Mouse (Mus musculus) neural tube, embryonic 10.5 days (tissue): ENCODE results near the gene Tigar.

ENCODE experiments used
- DNase-seq: peaks from one replicate; pipeline ENCODE4 v3.0.0-alpha.2; 2017; ENCODE audit warnings: low spot score; ENCODE audit errors: extremely low spot score

Gene Tigar

DNA sequence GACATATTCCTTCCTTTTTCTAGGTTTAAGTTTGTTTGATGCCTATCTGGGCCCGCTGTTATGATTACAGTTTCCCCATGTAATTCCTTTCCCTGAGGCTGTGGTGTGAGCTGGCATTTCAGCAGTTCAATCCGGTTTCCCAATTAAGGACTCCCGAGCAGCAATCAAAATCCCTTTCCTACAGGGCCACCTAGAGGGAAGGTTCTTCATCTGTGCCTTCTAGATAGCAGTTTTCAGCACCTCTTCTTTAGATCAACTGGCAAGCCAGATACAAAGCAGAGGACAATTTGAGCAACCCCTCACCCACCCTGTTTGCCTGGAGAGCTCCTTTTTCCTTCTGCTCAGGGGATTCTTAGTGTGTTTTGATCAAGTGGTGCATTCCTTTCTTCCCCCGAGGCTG, 22.6 kb downstream of the Tigar start:
- no peak for DNase-seq

DNA sequence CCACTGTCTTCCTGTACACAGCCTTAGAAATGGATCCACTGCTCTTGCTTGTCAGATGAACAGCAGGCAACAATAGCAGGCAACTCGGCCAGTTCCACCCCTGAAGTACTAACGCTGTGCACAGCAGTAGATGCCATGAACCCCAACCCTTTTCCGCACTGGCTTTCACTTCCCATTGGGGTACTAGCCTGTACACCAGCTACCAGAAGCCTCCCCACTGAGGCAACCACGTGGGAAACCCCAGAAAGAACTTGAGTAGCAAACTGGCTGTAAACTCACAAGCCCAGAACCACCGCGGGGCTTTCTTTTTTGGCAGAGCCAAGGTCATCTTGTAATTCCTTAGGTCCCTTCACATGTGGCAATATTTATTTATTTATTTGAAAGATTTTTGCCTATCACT, 27.5 kb downstream of the Tigar start:
- DNase-seq, result no peak

DNA sequence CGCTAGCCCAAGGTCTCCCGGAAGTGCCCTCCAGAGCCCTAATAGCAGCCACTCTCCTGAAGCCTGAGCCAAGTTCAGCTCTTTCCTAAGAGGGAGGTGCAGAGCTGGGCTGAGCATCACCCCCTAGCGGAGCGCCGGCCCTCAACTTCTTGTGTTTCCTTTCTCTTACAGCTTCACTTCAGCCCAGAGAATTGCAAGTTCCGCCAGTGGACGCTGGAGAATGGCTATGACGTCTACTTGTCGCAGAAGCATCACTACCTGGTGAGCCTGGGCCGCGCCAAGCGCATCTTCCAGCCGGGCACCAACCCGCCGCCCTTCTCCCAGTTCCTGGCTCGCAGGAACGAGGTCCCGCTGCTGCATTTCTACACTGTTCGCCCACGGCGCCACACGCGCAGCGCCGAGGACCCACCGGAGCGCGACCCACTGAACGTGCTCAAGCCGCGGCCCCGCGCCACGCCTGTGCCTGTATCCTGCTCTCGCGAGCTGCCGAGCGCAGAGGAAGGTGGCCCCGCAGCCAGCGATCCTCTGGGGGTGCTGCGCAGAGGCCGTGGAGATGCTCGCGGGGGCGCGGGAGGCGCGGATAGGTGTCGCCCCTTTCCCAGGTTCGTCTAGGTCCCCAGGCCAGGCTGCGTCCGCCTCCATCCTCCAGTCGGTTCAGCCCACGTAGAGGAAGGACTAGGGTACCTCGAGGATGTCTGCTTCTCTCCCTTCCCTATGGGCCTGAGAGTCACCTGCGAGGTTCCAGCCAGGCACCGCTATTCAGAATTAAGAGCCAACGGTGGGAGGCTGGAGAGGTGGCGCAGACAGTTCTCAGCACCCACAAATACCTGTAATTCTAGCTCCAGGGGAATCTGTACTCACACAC, 29.3 kb downstream of the Tigar start:
- peak; percentile 77 for DNase-seq

DNA sequence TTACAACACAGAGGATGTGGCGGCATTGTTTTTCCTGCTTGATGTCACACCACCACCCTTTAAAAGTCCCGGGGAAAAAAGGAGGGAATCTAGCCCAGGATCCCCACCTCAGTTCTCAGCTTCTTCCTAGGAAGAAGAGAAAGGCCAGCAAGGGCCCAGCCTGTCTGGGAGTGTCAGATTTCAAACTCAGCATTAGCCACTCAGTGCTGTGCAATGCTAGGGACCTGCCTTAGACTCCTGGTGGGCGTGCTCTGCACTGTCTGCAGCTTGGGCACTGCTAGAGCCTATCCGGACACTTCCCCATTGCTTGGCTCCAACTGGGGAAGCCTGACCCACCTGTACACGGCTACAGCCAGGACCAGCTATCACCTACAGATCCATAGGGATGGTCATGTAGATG, 36.5 kb downstream of the Tigar start, which contains the start of gene Fgf23:
Fgf23 (plus strand) TSS at position 86 of the 400 bp plus-strand sequence.
- DNase-seq, result peak; percentile 41

DNA sequence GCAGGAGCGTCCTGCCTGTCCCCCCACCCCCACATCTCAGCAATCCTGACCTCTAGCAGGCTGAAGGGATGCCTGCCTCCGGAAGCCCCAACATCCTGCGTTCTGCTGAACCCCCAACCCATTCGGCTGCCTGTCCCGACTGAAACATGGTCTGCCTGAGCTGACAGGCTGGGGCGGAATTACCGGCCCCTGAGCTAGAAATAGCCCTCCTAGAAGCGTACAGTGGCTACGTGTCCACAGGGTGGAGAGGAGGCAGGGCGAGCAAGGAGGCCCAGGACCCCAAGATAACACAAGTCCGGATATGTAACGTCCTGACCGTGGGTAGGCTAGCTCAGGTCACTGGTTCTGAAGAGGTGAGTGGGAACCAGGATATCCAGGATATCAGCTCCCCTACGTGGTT, 44.5 kb downstream of the Tigar start:
- no peak for DNase-seq

DNA sequence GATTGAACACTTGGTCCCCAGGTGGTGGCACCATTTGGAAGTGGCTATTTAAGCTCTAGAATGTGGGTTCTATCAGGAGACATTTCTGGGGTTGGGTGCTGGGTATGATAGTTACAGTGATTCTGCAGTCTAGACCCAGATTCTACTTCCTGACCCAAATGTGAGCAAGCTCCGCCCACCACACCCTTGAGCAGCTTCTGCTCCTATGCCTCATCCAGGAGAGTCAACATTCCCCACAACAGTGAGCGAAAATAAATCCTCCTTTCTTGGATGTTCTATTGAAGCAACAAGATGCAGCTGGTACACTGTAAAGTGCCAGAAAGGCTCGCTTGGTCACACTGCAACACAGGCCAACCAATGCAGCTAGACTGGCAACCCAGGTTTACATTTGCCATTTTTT, 45.4 kb downstream of the Tigar start:
- no peak for DNase-seq

DNA sequence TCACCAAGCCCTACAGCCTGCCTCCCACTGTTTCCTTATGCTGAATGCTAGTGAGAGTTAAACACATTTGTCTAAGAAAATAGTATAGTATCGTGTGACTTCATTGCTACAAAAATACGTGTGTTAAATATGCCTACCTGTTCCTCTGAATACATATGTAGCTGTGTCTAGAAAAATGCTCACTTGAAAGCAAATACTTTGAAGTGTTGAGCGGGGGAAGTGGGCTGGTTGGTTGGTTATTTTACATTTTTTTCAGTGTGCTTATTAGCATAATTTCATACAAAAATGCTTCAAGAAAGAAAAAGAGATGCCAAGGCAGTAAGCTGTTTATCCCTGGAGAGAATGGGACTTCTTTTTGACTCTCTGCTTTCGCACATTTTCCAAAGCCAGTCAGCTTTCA, 49.4 kb downstream of the Tigar start:
- no peak for DNase-seq

DNA sequence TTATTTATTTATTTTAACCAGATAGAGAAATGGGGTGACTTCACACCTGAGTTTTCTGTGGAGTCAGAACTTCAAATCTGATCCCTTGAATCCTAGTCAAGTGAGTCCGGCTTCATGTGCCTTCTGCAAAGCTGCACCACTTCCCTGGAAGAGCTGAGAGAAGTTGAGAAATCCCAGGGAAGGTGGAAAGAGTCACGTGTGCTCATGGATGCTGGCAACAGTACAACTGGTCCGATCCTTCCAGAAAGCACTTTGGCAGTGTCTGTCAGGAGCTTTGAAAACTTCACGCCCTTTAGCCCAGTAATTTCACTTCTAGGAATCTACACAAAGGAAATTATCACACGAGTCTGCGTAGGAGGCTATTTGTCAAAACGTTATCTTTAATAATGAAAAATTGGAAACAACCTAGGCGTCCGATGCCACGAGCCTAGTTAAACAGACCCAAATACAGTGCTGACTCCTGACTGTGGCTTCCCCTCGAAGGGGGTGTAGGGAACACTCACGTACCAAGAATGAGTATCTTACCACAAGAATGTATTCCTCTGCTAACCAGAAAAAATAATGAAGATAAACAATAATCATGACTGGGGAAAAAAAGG, 52.3 kb downstream of the Tigar start:
- DNase-seq, result no peak

DNA sequence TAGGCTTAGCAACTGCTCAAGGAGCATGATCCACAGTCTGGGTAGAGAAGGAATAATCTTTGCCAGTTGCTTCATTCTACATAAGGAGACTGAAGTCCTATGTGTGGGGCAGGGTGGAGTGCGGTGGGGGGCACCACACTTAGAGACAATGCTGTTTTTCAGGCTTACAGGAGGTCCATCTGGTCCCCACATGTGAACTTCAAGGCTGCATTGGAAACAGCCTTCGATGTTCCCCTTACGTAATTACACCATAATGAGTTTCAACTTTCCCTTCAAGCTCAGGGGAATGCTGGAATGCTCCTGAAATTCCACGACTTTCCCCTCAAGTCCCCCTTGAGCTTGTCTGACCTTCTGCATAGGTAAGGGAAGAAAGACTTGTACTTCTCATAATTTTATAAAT, 58.5 kb downstream of the Tigar start:
- peak; percentile 44 for DNase-seq

DNA sequence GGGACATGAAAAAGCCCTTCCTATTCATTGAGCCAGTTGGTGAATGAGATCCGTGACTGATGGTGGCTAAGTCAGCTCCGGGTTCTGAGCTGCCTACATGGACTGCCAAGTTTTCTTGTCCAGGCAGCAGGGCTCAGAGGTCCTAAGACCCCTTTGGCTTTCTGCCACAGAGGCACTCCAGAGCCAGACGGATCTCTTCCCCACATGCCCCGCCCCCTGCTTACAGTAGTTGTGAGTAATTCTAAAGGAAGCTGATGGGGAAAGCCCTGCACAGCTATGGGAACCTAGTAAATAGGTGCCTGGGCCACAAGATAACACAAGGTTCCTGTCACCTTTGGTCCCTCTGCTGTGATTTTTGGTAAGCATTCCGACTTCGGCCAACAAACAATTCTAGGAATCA, 64.4 kb downstream of the Tigar start:
- no peak for DNase-seq
